Mouse (Mus musculus) activated CD4-positive, CD25-positive, alpha-beta regulatory T cell, adult 4 months (primary cell): ENCODE data around the gene Hira. TPM values are rescaled to one million over a fixed set of nuclear protein-coding genes. Genes with fewer than 3 reads are reported as not detected.
"Not testable (repeated sequence)": the region's sequence is repeated elsewhere in the genome, so short reads cannot be mapped to it uniquely, and the experiment has no call there.

Experiments
- ATAC-seq: one replicate; pipeline ENCODE4 v1.8.0; 2017
- polyA plus RNA-seq, 2 experiments: library from polyadenylated mRNA; unstranded; fragments of 100-300 nt; shearing (Covaris generic); gene quantifications; one replicate each; pipeline ENCODE4 v1.2.1; 2017

Gene Hira
- polyA plus RNA-seq, result 10 to 100 TPM in 1 of 2 experiments, 1 to 10 TPM in 1; 9.0 to 10.4 TPM

DNA sequence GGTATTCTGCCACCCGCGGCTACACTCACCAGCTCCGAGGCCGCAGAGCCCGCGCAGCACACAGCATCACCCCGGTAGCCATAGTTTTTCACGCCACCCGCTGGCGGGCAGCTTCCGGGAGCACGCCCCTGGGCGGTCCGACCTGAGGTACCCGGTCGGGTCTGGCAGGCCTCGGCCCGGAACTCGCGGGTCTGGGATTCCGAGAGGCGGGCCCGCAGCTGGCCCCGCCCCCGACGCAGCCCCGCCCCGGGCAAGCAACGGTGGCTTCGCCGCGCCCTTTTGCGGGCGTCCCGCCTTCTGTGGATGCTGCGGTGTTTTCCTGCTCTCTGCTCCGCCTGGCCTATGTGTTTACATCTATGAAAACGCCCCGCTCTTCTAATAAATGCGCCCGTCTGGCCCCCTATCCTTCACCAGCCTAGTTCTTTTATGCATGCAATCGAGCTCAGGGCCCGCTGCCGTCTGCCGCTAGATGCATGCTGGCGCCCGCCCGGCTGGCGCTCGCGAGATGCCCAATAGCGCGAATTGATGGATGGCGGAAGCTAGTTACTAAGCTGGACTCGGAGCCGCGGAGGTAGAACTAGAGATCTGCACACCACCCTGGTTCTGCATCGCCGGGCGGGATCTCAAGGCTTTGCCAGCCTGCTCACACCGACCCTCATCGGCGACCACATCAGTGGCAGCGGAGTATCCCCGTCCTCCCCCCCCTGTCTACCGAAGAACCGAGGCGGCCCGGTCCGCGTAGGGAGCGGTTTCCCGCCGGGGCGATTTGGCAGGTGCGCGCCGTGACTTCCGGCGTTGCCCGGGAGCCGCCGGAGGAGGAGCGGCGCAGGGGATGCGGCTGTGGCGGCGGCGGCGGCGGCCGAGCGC lies at the start of gene Hira, which contains the start of gene Mrpl40:
Gene Hira (plus strand): TSS at position 596 of the 867 bp plus-strand sequence.
Gene Mrpl40 (minus strand): TSS at position 421 of the 867 bp plus-strand sequence.
- ATAC-seq, result peak; percentile 75

DNA sequence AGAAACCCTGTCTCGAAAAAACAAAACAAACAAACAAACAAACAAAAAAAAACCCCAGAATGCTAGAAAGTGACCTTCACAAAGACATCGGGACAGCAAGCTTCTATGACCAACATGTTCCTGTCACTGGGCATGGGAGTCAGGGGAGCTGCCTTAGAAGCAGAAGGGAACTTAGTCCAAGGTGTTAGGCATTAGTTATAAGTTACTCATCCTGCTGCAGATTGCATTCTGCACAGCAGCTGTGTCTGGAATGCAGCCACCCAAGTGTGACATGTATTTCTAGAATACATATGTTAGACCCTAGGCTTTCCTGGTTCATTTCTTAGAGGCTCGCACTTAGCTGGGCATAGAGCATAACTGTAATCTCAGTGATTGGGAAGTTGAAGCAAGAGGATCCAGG lies 48.2 kb upstream of the Hira start:
- ATAC-seq, result no peak

DNA sequence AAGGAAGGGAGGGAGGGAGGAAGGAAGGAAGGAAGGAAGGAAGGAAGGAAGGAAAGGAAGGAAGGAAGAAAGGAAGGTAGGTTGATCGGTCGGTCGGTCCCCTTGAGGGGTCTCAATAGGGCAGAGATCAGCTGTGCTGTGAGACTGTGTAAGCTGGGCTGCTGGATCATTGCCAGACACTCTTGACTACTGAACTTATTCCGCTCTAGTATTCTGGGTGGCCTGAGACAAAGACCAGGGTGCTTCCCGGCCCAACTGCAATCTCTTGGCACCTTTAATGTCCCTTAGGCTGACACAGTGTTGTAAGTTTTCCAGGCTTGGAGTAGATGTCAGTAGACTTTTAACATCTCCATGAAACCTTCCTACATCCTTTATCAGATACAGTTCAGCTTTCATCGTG lies 47.7 kb upstream of the Hira start:
- ATAC-seq, result no peak

DNA sequence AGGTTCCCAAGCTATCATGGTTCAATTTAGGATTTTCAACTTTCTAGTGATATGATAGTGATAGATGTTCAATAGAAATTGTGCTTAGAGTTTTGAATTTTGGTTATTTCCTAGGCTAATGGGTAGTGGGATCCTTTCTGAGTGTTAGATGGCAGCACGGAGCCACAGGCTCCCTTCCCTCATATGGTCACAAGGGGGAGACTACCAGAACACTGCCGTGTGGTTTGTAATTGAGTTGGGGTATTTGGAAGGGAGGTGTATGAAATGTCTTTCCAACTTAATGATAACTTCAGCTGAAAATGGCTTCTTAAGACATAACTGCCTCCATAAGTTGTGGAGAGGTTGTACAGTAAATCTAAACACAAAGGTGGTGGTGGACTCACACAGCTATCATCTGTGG lies 43.4 kb upstream of the Hira start:
- no peak for ATAC-seq

DNA sequence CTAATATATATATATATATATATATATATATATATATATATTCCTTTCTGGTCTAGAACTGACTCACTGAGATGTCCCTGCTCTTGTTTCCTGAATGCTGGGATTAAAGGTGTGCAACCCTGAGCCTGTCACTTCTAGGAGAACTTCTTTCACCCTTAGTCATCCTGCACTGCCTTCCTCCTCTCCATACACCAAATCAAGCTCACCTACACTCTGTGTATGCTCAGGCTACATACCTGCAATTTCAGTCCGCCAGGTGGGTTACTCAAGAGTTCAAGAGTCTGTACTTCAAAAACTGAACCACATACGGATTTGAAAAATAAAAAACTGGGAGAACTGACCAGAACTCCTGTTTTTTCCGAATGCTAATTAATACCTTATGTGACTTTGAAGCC lies 40.8 kb upstream of the Hira start:
- ATAC-seq, result peak; percentile 30

DNA sequence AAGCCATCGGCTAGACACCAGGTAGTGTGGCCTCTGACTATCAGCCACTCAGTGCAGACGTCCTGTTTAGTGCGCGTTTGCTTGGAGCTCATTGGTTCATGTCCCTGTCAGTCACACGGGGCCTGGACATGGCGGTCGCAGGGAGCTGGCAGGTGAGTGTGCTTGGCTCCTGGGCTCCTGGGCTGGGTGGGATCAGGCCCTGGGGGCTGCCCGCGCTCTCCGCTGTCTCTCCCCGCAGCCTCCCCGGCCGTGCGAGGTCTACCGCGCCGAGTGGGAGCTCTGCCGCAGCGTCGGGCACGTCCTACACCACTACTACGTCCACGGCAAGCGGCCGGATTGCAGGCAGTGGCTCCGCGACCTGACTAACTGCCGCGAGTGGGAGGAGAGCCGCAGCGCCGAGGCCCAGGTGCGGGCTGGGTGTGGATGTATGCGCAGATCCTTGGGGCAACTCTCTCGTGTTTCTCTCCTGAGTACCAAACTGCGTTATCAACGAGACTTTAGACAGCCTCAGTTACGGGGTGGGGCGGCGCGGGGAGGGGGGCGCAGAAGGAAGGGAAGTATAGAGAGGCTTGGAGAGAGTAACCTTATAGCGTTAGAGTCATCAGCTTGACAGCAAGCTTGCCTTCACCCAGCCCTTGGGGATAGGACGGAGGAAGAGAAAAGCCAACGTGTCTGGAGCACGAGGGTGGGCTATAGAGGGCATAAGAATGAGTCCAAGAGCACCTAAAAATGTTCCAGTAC lies 40.2 kb upstream of the Hira start, which contains the start of the genes 2510002D24Rik and Gm28539:
Gene 2510002D24Rik (plus strand): TSS at position 111 of the 741 bp plus-strand sequence.
Gene Gm28539 (plus strand): TSS at position 117 of the 741 bp plus-strand sequence.
- peak; percentile 98 for ATAC-seq

DNA sequence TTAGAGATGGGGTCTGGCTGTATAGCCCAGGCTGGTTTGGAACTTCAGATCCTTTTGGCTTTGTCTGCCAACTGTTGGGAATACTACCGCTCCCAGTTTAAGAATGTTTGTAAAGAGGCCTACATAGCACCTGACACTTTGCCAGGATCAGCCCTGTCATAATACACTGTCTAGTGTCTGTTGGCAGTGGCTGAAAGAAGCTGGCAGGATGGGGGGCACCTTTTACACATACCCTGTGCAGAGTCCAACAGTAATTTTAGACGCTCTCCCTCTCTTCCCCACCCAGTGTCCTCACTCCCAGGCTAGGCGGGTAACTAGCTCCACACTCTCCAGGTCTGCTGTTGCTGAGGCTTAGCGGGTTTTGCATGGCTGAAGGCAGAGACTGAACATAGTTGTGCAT lies 38.5 kb upstream of the Hira start:
- no peak for ATAC-seq

DNA sequence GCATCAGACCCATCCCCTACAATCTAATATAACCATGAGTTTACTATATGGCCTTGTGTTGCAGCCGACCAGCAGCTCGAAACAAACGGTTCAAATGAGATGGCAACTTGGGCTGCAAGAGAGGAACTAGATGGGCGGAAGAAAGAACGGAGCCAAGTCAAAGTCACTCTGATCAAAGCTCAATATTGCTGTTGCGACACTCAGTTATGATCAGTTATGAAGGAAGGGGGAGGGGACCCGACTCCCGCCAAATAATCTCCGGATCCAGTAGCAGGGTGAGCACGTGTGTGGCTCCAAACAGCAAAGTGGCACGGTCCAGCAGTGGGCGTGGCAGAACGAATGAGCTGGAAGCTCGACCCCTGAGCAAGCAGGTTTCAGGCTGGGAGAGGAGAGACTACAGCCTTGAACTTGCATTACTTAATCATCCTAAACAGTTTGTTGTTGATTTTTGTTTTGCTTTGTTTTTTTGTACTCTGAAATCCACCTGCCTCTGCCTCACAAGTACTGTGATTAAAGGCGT lies 30.5 kb upstream of the Hira start:
- no peak for ATAC-seq

DNA sequence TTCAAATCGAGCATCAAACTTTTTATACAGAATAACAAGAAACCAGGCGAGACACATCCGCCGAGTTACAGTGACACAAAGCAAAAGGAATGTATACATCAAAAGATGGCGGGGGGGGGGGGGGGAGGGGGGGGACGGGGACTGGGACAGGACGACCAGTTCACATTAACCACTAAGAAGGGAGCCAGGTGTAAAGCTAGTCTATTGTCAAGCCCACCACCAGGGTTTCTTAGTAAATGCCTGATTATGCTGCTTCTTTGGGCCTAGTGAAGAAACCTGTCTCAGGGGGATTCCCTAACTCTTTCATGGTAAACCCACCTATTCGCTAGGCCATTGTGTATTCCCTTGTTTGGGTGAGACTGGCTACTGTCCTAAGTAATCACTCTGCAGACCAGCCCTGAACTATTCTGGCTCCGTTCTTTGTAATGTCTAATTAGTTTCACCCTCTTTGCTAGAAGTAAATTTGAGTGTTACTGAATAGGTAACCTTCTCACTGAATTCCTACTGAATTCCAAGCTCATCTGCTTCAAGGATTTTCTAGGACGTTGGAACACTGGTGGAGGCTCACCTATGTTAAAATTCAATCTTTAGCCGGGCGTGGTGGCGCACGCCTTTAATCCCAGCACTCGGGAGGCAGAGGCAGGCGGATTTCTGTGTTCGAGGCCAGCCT lies 27.2 kb upstream of the Hira start:
- ATAC-seq, result not testable (repeated sequence)

DNA sequence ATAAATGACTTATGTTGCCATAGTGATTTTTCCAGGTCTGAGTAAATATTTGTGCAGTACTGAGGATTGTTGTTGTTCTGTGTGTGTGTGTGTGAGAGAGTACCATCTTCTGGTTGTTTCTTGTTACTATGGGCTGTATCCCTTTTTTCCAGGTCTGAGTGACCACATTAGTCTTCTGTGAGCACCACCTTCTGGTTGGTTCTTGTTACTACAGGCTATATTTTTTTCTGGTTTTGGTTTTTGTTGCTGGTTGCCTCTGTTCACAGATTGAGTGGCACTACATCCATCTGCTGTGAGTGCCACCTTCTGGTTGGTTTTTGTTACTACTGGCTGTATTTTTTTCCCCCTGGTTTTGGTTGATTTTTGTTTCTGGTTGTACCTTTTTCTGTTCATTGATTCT lies 18.3 kb upstream of the Hira start:
- peak; percentile 54 for ATAC-seq

DNA sequence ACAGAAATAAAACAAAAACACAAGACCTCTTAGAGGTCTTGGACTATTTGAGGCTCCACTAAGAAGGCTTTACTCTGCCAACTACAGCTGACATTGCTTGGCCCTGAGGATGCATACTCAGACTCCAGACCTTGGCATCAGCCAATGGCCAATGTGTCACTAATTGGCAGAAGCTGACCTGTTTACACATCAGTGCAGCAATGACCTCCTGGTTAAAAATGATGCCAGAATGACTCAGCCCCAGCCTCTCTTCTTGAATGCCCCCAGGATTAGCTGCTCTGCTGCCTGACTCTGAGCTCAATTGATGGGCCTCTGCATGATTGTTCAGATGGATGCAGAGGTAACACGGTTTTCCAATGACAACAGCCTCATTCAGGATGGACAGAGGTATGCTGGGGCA lies 16.7 kb upstream of the Hira start:
- no peak for ATAC-seq

DNA sequence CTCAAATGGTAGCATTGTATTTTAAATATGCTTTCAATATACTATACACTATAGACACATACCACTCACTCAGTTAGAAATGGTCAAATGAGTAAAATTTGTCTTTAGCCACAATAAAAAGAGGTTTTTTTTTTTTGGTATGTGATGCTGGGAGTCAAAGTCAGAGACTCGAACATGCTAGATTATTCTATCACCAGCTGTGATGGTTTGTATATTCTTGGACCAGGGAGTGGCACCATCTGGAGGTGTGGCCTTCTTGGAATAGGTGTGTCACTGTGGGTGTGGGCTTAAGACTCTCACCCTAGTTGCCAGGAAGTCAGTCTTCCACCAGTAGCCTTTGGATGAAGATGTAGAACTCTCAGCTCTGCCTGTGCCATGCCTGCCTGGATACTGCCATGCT lies 6.3 kb upstream of the Hira start:
- ATAC-seq, result not testable (repeated sequence)

DNA sequence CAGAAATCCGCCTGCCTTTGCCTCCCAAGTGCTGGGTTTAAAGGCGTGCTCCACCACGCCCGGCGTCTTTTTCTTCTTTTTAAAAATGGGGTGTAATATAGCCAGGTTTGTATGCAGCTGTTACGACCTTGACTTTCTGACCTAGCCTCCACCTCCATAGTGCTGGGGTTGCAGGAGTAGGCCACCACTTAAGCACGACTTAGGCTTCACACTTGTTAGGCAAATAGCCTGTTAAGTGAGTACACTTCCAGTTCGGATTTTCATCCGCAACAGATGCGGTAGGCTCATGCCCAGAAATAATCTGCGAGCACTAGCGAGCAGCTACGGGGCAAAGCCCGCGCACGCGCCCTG lies 771 bp upstream of the Hira start:
- peak; percentile 0 for ATAC-seq

DNA sequence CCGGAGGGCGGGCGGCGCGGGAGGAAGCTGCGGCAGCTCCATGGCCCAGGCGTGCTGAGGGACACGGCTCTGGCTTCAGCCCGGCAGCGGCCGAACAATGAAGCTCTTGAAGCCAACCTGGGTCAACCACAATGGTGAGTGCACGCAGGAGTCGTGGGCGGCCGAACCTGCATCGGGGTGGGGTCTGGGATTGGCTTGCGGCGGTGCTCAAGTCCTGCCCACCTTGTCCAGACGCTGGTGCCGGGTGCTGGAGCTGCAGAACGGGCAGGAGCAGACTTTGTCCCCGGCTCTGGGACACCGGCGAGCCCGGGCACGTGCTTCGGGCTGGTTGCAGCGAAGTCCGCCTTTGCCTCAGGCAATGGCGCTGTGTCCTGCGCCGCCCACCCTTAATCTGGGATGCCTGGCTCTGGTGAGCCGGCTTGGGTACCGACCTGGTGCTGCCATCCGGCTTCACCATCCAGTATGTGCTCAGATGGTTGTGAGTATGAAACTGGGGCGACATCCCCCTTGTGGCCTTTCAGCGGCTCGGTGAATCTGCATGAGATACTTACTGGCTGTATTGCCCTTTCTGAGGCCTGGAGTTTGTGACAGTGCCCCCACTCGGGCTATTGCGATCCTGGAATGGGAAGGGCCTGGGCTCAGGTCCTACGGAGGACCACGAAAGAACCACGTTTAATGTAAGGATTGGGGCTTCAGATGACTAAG lies 701 bp downstream of the Hira start:
- ATAC-seq, result peak; percentile 29

DNA sequence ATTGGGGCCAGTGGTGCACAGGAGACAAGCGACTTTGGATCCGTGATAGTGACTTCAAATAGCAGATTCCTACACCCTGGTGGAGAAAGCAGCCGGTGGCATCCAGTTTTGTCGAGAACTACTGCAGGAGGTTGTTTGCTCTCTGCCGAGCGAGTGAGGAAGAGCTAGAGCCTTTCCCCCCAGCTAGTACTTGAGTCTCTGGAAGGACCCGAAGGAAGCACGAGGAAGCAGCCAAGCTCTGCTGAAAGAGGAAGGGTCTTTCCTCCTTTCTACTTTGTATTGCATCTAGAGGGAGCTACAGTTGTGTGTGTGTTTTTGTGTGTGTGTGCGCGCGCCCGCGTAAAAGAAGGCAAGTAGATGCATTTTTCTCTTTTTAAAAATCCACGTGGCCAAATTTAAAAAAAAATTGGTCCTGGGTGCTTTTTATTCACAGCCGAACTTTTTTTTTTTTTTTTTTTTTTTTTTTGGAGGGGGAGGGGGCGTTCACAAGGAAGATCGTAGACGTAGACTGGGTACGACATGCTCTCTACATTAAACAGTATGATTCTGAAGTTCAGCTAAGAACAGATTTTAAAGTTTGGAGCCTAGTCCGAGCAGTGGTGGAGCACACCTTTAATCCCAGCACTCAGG lies 1.4 kb downstream of the Hira start:
- ATAC-seq, result peak; percentile 5

DNA sequence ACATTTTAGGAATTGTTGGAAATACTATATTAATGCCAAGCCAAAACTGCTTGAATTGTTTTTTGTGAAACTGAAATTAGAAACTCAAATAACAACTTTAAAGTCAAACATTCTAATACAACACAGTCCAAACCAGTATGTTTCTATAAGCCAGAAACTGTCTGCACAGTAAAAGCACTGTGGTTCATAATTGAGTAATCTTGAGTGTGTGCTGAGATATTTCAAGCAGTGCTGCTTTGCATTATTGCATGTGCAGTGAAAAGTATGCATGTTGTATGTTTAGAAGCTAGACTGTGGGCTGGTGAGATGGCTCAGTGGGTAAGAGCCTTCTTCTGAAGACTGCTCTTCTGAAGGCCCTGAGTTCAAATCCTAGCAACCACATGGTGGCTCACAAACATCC lies 7.2 kb downstream of the Hira start:
- no peak for ATAC-seq

DNA sequence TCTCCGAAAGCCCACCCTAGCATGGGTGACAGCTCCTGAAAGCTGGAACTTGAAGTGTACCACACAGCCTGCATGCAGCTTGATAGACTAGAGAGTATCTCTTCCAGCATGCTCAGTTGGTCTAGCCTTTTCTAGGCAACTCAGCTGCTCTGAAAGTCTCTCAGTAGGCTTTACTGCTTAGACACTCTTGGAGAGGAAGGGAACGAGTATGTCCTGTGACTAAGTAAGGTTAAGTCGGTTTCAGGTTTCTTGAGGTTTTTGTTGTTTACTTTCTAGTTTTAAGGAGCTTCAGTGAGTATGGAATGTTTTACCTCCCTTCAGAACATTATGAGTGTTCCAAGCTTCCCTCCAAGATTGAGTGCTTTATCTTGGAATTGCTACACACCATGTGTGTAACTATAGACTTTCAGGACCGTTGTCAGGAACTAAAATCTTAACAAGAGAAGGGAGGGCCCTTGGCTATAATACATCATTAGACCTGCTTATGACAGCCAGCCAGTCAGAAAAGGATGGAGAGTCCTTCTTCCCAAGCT lies 17.1 kb downstream of the Hira start:
- no peak for ATAC-seq

DNA sequence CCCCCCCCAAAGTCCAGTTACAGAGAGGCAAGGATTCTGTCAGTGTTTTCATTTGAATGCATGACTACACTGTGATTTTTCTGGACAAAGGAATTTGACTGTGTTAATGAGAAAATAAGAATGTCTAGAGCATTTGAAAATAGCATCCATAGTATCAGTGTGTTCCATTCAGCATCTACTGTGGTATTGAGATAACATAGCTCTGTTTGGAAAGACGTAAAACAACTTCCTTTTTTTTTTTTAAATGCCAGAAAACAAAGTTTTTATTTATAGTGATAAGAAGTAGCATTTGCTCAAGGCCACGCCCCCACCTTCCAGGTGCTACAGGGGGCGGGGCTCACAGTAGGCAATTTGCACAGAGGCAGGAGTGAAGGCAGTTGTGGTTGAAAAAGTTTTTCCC lies 18.4 kb downstream of the Hira start:
- no peak for ATAC-seq

DNA sequence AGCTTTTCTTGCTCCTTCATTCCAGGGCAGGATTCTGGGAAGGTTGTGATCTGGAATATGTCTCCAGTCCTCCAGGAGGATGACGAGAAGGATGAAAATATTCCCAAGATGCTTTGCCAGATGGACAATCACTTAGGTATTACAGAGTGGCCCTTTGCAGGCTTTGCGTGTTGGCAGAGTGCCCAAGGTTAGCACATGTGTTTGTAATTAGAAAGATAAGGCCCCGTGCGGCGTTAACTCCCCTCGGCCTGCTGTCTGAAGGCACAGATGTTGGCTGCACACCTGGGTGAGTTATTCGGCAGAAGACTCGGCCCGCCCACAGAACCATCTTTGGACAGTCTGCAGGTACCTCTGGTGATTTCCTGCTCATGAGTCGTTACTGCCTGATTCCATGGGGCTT lies 19.6 kb downstream of the Hira start:
- no peak for ATAC-seq

DNA sequence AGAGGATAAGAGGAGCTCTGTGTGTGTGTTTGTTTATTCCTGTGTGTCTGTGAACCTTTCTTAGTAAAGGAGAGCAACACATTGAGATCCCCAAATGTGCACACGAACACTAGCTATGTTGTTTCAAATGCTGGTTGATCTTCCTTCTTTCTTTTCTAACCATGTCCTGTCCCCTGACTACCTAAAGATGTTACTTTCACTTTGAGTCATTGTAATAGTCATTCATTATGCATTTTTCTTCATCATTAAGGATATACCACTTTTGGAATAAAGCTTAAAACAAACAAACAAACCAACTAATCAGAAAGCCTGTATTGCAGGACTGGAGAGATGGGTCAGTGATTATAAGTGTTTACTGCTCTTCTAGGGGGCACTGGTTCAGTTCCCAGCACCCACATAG lies 28.8 kb downstream of the Hira start:
- no peak for ATAC-seq

DNA sequence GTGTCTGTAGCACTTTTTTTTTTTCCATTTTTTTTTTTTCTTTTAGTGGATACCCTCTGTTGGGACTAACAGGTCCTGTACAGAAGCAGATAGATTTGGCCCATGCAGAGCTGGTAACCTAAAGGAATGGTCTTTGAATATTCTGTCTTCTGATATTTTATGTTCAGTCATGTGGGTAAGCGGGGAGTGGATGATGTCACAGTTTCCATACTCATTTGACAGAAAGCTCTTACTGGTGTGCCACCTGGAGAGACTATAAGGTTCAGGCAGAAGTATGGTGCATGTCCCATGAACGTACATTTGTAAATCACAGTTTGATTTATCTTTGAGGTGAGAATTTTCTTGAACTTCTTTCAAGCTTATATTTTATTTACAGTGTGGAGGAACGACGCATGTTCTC lies 39.2 kb downstream of the Hira start:
- no peak for ATAC-seq

DNA sequence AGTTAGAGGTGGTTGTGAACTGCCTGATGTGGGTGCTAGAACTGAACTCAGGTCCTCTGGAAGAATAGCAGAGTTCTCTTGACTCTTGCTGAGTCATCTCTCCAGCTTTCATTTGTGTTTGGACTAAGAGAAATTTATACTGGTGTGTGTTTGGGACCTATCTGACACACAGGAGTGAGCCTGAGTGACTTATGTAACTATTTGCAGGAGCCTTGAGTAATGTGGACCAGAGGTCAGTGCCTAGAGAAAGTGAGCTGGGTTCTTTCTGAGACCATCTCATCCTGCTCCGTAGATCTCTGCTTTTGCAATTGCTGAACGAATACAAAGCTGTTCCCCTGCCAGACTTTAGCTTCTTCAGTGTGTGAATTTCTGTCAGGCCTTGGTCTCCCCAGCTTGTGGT lies 44.9 kb downstream of the Hira start:
- ATAC-seq, result no peak
